Mouse (Mus musculus): Measurements from ENCODE around the gene Angel2.

Angel2 gene

GRCm38 (mm10) chr1:190980470-190980869 is 55.6 kb downstream of the Angel2 start:
- no peak for DNase-seq (ENCODE audit: extremely low spot score)

- DNase-seq (ENCODE audit: extremely low spot score), result no peak
Measured at GRCm38 (mm10) chr1:190981412-190981811, 56.5 kb downstream of the Angel2 start.

GRCm38 (mm10) chr1:190989437-190990082 is 64.6 kb downstream of the Angel2 start:
- DNase-seq (ENCODE audit: extremely low spot score), result no peak

- no peak for DNase-seq (ENCODE audit: extremely low spot score)
Measured at GRCm38 (mm10) chr1:190995548-190995947, 70.6 kb downstream of the Angel2 start.

GRCm38 (mm10) chr1:190996346-190996877 is 71.5 kb downstream of the Angel2 start:
- no peak for DNase-seq (ENCODE audit: extremely low spot score)

Data from embryo, embryonic 9.5 days (tissue).